Mouse (Mus musculus) liver, adult 2 months (tissue): Measurements from ENCODE around the gene Vps13d.

Experiments
- CTCF ChIP-seq: fragments of 200-500 bp; IDR thresholded peaks from 2 replicates; pipeline ENCODE4 v1.5.1; 2011; ENCODE audit warnings: low read depth, low read length, control low read depth
- POLR2A ChIP-seq: fragments of 200-500 bp; IDR thresholded peaks from 2 replicates; pipeline ENCODE4 v1.6.1; 2011; ENCODE audit warnings: low read length, control low read depth; ENCODE audit not compliant: insufficient read depth; ENCODE audit errors: extremely low read depth

- TF ChIP-seq POLR2A (no peak), CTCF (no peak)
Observed at GRCm38 (mm10) chr4:144968371-144968770, 226.4 kb downstream of the Vps13d start.
